Mouse (Mus musculus) liver, adult 2 months (tissue): ENCODE results near the gene Gm20388.

ENCODE experiments used
- CTCF ChIP-seq: fragments of 200-500 bp; IDR thresholded peaks from 2 replicates; pipeline ENCODE4 v1.5.1; 2011; ENCODE audit warnings: low read depth, low read length, control low read depth
- POLR2A ChIP-seq: fragments of 200-500 bp; IDR thresholded peaks from 2 replicates; pipeline ENCODE4 v1.6.1; 2011; ENCODE audit warnings: low read length, control low read depth; ENCODE audit not compliant: insufficient read depth; ENCODE audit errors: extremely low read depth

DNA sequence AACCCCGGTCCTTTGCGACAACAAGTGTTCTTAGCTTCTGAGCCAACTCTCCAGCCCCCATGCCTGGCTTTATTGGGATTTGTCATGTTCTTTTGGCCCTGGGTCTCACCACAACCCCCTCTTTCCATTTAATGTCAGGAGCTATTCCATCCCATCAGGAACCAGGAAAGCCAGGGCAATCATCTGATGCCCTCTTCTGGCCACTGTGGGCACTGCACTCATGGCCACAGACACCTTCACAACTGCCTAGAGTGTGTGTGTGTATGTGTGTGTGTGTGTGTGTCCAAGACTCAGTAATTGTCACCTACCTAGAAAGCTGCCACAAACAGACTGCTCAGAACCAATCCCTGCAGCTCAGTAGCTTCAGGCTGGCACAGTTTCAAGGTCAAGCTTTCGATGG is 23.5 kb upstream of the Gm20388 start:
- TF ChIP-seq CTCF (peak; percentile 91), POLR2A (no peak)
